Mouse (Mus musculus) heart, embryonic 14.5 days (tissue): ENCODE data around the gene Bpifb9a. TPM values are rescaled to one million over a fixed set of nuclear protein-coding genes. Genes with fewer than 3 reads are reported as not detected.
A peak's percentile ranks its signal among the peaks of the same experiment; 100 is the strongest.
"Not testable (repeated sequence)": the region's sequence is repeated elsewhere in the genome, so short reads cannot be mapped to it uniquely, and the experiment has no call there.

ENCODE experiments used
- ATAC-seq: fragments of 200-750 bp; cut with Nextera tagmentation; 2 replicates; pipeline ENCODE4 v1.8.0; 2017; ENCODE audit warnings: low read depth, moderate TSS enrichment; ENCODE audit not compliant: insufficient number of reproducible peaks, insufficient read depth, low FRiP score
- H3K27ac ChIP-seq, 2 experiments: fragments of 200-500 bp in 1 of 2; fragments of 300-500 bp in 1 of 2; sonication (generic) in 1 of 2; replicated peaks in 1 of 2; 2 replicates each; pipeline ENCODE4 v1.5.1; 2012 to 2014; ENCODE audit warnings: low read depth in 2 of 2, low read length in 2 of 2, control low read depth in 1 of 2, mild to moderate bottlenecking in 1 of 2, mixed read lengths in 1 of 2; ENCODE audit not compliant: control insufficient read depth in 1 of 2, insufficient read depth in 1 of 2
- H3K27me3 ChIP-seq: fragments of 300-500 bp; sonication (generic); 2 replicates; pipeline ENCODE4 v1.6.1; 2014; ENCODE audit warnings: mild to moderate bottlenecking, low read length, control low read depth; ENCODE audit not compliant: control insufficient read depth, insufficient read depth
- H3K36me3 ChIP-seq: fragments of 300-500 bp; sonication (generic); 2 replicates; pipeline ENCODE4 v1.6.1; 2014; ENCODE audit warnings: mild to moderate bottlenecking, control low read depth, low read length, mixed read lengths; ENCODE audit not compliant: control insufficient read depth, insufficient read depth
- H3K4me1 ChIP-seq, 2 experiments: fragments of 200-500 bp in 1 of 2; fragments of 300-500 bp in 1 of 2; sonication (generic) in 1 of 2; 2 replicates each; pipeline ENCODE4 v1.6.1; 2012 to 2014; ENCODE audit warnings: low read length in 2 of 2, control low read depth in 1 of 2, mixed read lengths in 1 of 2; ENCODE audit not compliant: control insufficient read depth in 2 of 2, insufficient read depth in 2 of 2
- H3K4me2 ChIP-seq: fragments of 300-500 bp; sonication (generic); 2 replicates; pipeline ENCODE4 v1.6.1; 2014; ENCODE audit warnings: mild to moderate bottlenecking, low read length
- H3K4me3 ChIP-seq, 2 experiments: fragments of 200-500 bp in 1 of 2; fragments of 300-500 bp in 1 of 2; sonication (generic) in 1 of 2; 2 replicates each; pipeline ENCODE4 v1.5.1; 2012 to 2014; ENCODE audit warnings: low read length in 2 of 2, mild to moderate bottlenecking in 2 of 2, control low read depth in 1 of 2, low read depth in 1 of 2, moderate library complexity in 1 of 2; ENCODE audit not compliant: control insufficient read depth in 1 of 2, insufficient read depth in 1 of 2
- H3K9ac ChIP-seq: fragments of 300-500 bp; sonication (generic); 2 replicates; pipeline ENCODE4 v1.6.1; 2014; ENCODE audit warnings: mild to moderate bottlenecking, low read length
- H3K9me3 ChIP-seq: fragments of 300-500 bp; sonication (generic); 2 replicates; pipeline ENCODE4 v1.6.1; 2016; ENCODE audit warnings: low read length, control low read depth; ENCODE audit not compliant: control insufficient read depth
- WGBS: fragments of 180-500 bp; shearing (Covaris S2); extraction: QIAGEN DNeasy Blood & Tissue Kit; methylation state at CpG from one replicate; pipeline ENCODE4 v1.1.7; 2014; 5-methylcytosine and 5-hydroxymethylcytosine counted together
- polyA plus RNA-seq: library from polyadenylated mRNA; unstranded; fragments of >200 nt; fragmentation: Nextera tagmentation; extraction: Ambion mirVana; gene quantifications from 2 replicates; pipeline ENCODE4 v1.2.1, GENCODE M21; 2014

Gene Bpifb9a
- polyA plus RNA-seq, 1 experiment from 2014 or later = not detected

GRCm38 (mm10) chr2:154255254-154255653 lies 2.4 kb upstream of the Bpifb9a start:
- not testable (repeated sequence) for H3K4me3 ChIP-seq, H3K9ac ChIP-seq, H3K4me2 ChIP-seq, H3K27me3 ChIP-seq, H3K9me3 ChIP-seq, H3K4me1 ChIP-seq, H3K27ac ChIP-seq, H3K36me3 ChIP-seq, ATAC-seq
- 84% methylated on average over 2 of the region's 4 CpGs for WGBS

GRCm38 (mm10) chr2:154255770-154256169 lies 1.9 kb upstream of the Bpifb9a start:
- 72% methylated on average over 4 of the region's 4 CpGs for WGBS
- H3K36me3 ChIP-seq = no peaks in the 10 kb centered on the region

GRCm38 (mm10) chr2:154264397-154264796 lies 6.7 kb downstream of the Bpifb9a start:
- H3K27ac ChIP-seq, H3K4me3 ChIP-seq, H3K36me3 ChIP-seq, H3K4me1 ChIP-seq, H3K9me3 ChIP-seq, H3K9ac ChIP-seq, ATAC-seq, H3K4me2 ChIP-seq, H3K27me3 ChIP-seq: not testable (repeated sequence)
- WGBS = 79% methylated on average over 2 of the region's 3 CpGs

More at GRCm38 (mm10) chr2:154255770-154256169, 1.9 kb upstream of the Bpifb9a start:
- Histone ChIP-seq H3K9me3 (no peaks in the 10 kb centered on the region), H3K4me1 (no peaks in the 10 kb centered on the region), H3K27ac (no peak overlapping the region), H3K4me2 (no peak overlapping the region), H3K27me3 (no peaks in the 10 kb centered on the region), H3K4me3 (no peak overlapping the region), H3K9ac (no peak overlapping the region)
- no peak for ATAC-seq

- H3K4me3 ChIP-seq, H3K4me1 ChIP-seq, H3K9me3 ChIP-seq, H3K4me2 ChIP-seq, H3K9ac ChIP-seq, H3K27ac ChIP-seq, H3K36me3 ChIP-seq, H3K27me3 ChIP-seq, ATAC-seq: not testable (repeated sequence)
- 82% methylated on average over 3 of the region's 3 CpGs for WGBS
Observed at GRCm38 (mm10) chr2:154291866-154292265, 34.2 kb downstream of the Bpifb9a start.

- Histone ChIP-seq H3K4me1 (no peaks in the 10 kb centered on the region), H3K36me3 (no peaks in the 10 kb centered on the region), H3K9me3 (no peaks in the 10 kb centered on the region), H3K4me3 (no peak overlapping the region), H3K9ac (no peak overlapping the region), H3K27ac (no peak overlapping the region), H3K4me2 (no peak overlapping the region), H3K27me3 (no peaks in the 10 kb centered on the region)
- 64% methylated on average over 1 of the region's 1 CpGs for WGBS
- no peak for ATAC-seq
Observed at GRCm38 (mm10) chr2:154292833-154293232, 35.2 kb downstream of the Bpifb9a start.

GRCm38 (mm10) chr2:154294746-154295145 lies 37.1 kb downstream of the Bpifb9a start:
- H3K27ac ChIP-seq, H3K9ac ChIP-seq, H3K4me1 ChIP-seq, H3K4me3 ChIP-seq, H3K36me3 ChIP-seq, H3K9me3 ChIP-seq, H3K27me3 ChIP-seq, ATAC-seq: not testable (repeated sequence)
- peak overlapping the region; percentile 36; the same call in 1 of the 2 replicates for H3K4me2 ChIP-seq
- WGBS = 1% methylated on average over 10 of the region's 10 CpGs

GRCm38 (mm10) chr2:154300496-154300895 lies 42.8 kb downstream of the Bpifb9a start:
- Histone ChIP-seq H3K4me1 (no peaks in the 10 kb centered on the region), H3K27ac (no peak overlapping the region), H3K4me3 (no peak overlapping the region), H3K9ac (no peak overlapping the region), H3K4me2 (no peak overlapping the region), H3K9me3 (no peaks in the 10 kb centered on the region), H3K36me3 (no peaks in the 10 kb centered on the region), H3K27me3 (no peaks in the 10 kb centered on the region)
- ATAC-seq = peak; percentile 39; the same call in 1 of the 2 replicates
- WGBS = 15% methylated on average over 1 of the region's 1 CpGs

- Histone ChIP-seq H3K27ac (no peak overlapping the region), H3K9ac (no peak overlapping the region), H3K4me3 (no peak overlapping the region), H3K9me3 (no peaks in the 10 kb centered on the region), H3K27me3 (no peaks in the 10 kb centered on the region), H3K36me3 (no peaks in the 10 kb centered on the region), H3K4me2 (no peak overlapping the region), H3K4me1 (no peaks in the 10 kb centered on the region)
- WGBS = 79% methylated on average over 3 of the region's 3 CpGs
- no peak for ATAC-seq
Observed at GRCm38 (mm10) chr2:154301763-154302162, 44.1 kb downstream of the Bpifb9a start.
